Mouse (Mus musculus): ENCODE data around the gene Pes1. TPM values are rescaled to one million over a fixed set of nuclear protein-coding genes. Genes with fewer than 3 reads are reported as not detected.
"Not testable (repeated sequence)": the region's sequence is repeated elsewhere in the genome, so short reads cannot be mapped to it uniquely, and the experiment has no call there.

The Pes1 gene
- total RNA-seq, 2 experiments from 2014 or later, result 42.0 to 44.9 TPM

GRCm38 (mm10) chr11:4006462-4006861, 42.7 kb downstream of the Pes1 start:
- DNase-seq, result no peak

- no peak for DNase-seq
These were observed 48.8 kb downstream of the Pes1 start for GRCm38 (mm10) chr11:4012616-4013015.

GRCm38 (mm10) chr11:4015796-4016195, 52.0 kb downstream of the Pes1 start:
- not testable (repeated sequence) for DNase-seq

GRCm38 (mm10) chr11:4022111-4022510, 58.3 kb downstream of the Pes1 start:
- not testable (repeated sequence) for DNase-seq

- DNase-seq, result no peak
These were observed 59.5 kb downstream of the Pes1 start for GRCm38 (mm10) chr11:4023321-4023720.

- DNase-seq, result no peak
These were observed 63.3 kb downstream of the Pes1 start for GRCm38 (mm10) chr11:4027066-4027465.

GRCm38 (mm10) chr11:4027561-4028334, 64.0 kb downstream of the Pes1 start:
- no peak for DNase-seq

- DNase-seq, result no peak
These were observed 65.6 kb downstream of the Pes1 start for GRCm38 (mm10) chr11:4029343-4029742.

Other genes with a start within 250 kb of the Pes1 start
- gene Osbp2, start 100.1 kb upstream of the Pes1 start, total RNA-seq (2021), result under 1 TPM; 0.49 to 0.88 TPM
- under 1 TPM in 1 of 2 experiments, not detected in 1; 0.23 TPM for gene 4921536K21Rik, start 68.9 kb upstream of the Pes1 start, total RNA-seq (2021)
- 1 to 10 TPM; 2.1 to 2.8 TPM for gene Dusp18, start 68.7 kb upstream of the Pes1 start, total RNA-seq (2021)
- 10 to 100 TPM; 15.8 to 19.4 TPM for gene Slc35e4, start 49.3 kb upstream of the Pes1 start, total RNA-seq (2021)
- gene Tcn2, start 31.8 kb upstream of the Pes1 start, total RNA-seq (2021), result 10 to 100 TPM; 17.4 to 22.2 TPM
- not detected for gene 4930556J24Rik, start 12.8 kb downstream of the Pes1 start, total RNA-seq (2021)
- gene Gal3st1, start 19.7 kb downstream of the Pes1 start, total RNA-seq (2021), result 1 to 10 TPM; 2.4 to 4.2 TPM
- gene Sec14l4, start 67.5 kb downstream of the Pes1 start, total RNA-seq (2021), result under 1 TPM in 1 of 2 experiments, not detected in 1; 0.11 TPM
- gene Sec14l3, start 100.9 kb downstream of the Pes1 start, total RNA-seq (2021), result not detected
- 10 to 100 TPM; 25.7 to 34.8 TPM for gene Mtfp1, start 131.5 kb downstream of the Pes1 start, total RNA-seq (2021)
- 1 to 10 TPM; 1.4 to 2.3 TPM for gene Sec14l2, start 159.4 kb downstream of the Pes1 start, total RNA-seq (2021)
- 10 to 100 TPM in 1 of 2 experiments, 1 to 10 TPM in 1; 7.8 to 13.3 TPM for gene Rnf215, start 171.2 kb downstream of the Pes1 start, total RNA-seq (2021)
- gene Ccdc157, start 196.3 kb downstream of the Pes1 start, total RNA-seq (2021), result 1 to 10 TPM; 5.9 to 8.8 TPM
- 10 to 100 TPM; 28.1 to 32.6 TPM for gene Sf3a1, start 196.4 kb downstream of the Pes1 start, total RNA-seq (2021)
- gene Tbc1d10a, start 222.8 kb downstream of the Pes1 start, total RNA-seq (2021), result 1 to 10 TPM; 6.1 to 8.2 TPM